Mouse (Mus musculus): ENCODE results near the gene Nid1. TPM values are rescaled to one million over a fixed set of nuclear protein-coding genes. Genes with fewer than 3 reads are reported as not detected.
A peak's percentile ranks its signal among the peaks of the same experiment; 100 is the strongest.
"Not testable (repeated sequence)": the region's sequence is repeated elsewhere in the genome, so short reads cannot be mapped to it uniquely, and the experiment has no call there.

Gene Nid1
- 10 to 100 TPM; 59.4 to 66.8 TPM for total RNA-seq (2021)
- long read RNA-seq, experiment 1, full-length matches to known transcripts = 1 of 14 reads
- long read RNA-seq, experiment 1, partial matches to known transcripts = 3 of 14 reads
- long read RNA-seq, experiment 1, other reads (novel, unspliced or antisense) = 10 of 14 reads
- long read RNA-seq, experiment 2, full-length matches to known transcripts = 2 of 9 reads
- long read RNA-seq, experiment 2, partial matches to known transcripts = 2 of 9 reads
- long read RNA-seq, experiment 2, other reads (novel, unspliced or antisense) = 5 of 9 reads

DNA sequence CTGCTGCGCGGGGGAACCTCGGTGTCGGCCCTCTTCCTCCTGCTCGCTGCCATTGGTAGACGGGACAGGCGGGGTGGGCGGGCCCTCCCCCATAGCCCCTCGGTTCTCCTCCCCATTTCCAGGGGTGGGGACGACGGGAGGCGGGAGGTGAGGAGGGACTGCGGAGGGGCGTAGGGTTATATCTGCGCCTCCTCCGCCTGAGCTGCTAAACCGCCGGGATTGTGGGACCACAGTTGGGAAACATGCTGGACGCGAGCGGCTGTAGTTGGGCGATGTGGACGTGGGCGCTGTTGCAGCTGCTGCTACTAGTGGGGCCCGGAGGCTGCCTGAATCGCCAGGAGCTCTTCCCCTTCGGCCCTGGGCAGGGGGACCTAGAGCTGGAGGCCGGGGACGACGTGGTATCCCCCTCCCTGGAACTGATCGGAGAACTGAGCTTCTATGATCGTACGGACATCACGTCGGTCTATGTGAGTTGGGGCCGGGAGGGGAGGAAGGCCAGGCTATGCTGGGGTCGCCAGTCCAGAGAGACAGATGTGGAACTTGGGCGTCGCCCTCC, at the start of gene Nid1:
Gene Nid1 (plus strand): TSS at position 92 of the 556 bp plus-strand sequence.
- DNase-seq = peak in 1 of 2 experiments; percentile 24
- intact Hi-C loops (cut with DNase I) = not testable (repeated sequence)

DNA sequence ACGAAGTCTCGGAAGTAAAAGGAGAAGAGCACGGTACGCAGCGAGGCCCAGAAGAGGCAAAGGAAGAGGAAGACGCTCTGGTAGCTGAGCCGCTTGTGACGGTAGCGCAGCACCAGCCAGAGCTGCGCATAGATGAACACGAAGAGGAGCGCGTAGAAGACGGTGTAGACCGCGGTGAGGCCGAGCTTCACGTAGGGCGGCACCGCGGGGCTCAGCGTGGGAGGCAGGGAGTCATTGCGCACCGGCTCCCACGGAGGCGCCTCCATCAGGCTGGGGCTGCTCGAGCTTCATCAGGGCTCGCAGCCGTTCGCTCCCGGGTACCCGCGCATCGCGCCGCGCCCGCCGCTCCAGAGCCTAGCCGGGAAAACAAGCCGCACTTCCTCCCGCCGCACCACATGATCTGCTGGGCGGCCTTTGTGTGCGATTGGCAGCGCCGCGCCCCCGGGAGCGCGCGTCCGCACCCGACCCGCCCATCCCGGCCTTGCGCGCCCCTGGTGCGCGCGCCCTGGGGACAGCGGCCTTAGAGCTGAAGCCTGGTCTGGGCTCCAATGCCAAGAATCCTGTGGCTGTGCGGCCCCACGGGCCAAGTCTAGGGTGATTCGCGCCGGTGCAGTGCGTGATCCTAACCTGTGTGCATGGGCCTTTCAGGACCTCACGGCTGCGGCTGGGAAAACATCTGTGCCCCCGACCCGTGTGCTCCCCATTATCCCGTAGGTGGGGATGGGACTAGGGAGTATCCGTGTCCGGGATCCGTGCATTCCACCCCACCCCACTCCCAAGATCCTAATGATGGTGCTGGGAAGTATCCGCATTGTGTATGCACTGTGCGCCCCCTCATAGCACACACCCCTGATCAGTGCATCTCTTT, 43.9 kb upstream of the Nid1 start, which contains the start of gene Gpr137b:
Gene Gpr137b (minus strand): TSS at position 787 of the 868 bp plus-strand sequence.
- DNase-seq = peak; percentile 18 to 51
- intact Hi-C loops (cut with DNase I) = not testable (repeated sequence)

DNA sequence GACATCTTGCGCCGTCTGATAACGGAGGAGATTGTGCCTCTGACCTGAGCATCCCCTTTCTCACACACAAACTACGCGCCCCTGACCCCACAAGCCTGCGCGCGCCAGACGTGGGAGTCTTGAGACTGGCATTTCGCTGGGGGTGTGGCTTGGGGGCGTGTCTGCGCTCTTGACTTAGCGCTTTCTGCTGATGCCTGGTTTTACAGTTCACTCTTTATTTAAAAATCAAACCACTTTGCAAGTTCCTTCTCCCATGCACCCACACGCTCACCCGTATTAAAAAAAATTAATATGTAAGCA, 43.3 kb upstream of the Nid1 start:
- DNase-seq; intact Hi-C loops (cut with DNase I): not testable (repeated sequence)

DNA sequence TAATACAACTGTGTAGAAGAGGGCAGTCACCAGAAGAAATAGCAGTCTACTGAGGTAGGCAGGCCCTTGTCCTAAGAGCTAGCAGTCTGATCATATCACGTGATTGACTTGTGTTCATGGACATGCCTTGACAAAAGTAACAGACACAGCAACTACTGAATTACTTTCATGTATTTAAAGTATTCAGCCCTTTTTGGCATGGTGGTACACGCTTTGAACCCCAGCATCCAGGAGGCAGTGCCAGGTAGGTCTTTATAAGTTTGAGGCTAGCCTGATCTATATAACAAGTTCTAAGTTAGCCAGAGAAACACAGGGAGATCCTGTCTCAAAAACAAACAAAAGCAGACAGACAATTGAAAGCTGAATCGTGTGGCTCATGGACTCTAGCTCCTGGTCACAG, 36.5 kb upstream of the Nid1 start:
- intact Hi-C loops (cut with DNase I); DNase-seq: not testable (repeated sequence)

DNA sequence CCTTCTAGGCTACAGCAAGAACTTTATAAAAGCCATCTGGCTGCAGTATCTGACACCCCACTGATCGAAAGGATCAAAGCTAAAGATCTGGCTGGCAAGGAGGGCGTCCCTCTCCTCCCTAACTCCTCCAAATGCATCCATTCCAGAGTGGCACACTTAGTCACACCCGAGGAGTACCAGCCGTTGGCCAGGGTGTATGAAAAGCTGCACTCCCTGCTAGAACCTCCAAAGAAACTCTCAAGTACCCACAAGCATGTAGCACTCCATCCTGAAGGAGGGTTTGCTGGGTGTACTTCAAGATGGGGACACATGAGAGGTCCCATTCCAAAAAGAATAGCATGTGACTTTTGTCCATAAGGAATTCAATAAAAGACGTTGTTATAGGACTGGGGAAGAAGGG, 34.5 kb upstream of the Nid1 start:
- DNase-seq; intact Hi-C loops (cut with DNase I): not testable (repeated sequence)

DNA sequence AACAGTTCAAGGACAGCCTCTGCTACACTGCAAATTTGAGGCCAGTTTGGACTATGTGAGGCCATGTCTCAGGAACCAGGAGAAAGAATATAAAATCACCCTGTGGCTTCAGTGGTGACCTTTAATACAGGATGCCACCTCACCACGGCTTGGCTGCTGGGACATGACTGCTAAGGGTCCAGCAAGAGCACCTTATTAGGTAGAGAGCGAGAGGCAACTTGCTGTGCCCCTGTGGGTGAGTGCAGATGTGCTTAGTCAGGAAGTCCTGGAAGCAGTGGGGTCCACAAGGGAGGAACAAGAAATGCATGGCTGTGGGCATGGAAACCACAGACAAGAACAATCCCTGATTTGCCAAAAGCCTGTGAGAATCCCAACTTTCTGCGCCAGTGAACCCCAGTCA, 34.0 kb upstream of the Nid1 start:
- intact Hi-C loops (cut with DNase I); DNase-seq: not testable (repeated sequence)

DNA sequence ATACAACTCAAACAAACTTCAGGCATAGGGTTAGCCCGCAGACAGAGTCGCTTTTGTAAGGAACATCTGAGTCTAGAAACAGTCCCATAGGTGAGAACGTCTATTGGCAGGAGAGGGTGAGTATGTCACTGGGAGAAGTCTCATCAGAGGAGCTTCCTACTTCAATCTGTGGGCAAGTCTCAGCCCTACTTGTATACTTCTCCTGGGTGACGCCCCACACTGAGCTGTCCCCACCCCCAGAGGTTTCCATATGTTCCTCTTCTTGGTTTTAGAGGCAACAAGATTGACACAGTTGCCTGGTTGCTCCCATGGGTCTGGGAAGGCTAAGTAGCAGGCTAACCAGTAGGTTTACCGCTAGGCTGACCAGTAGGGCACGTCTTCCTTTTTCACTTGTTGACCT, 33.5 kb upstream of the Nid1 start:
- DNase-seq; intact Hi-C loops (cut with DNase I): not testable (repeated sequence)

DNA sequence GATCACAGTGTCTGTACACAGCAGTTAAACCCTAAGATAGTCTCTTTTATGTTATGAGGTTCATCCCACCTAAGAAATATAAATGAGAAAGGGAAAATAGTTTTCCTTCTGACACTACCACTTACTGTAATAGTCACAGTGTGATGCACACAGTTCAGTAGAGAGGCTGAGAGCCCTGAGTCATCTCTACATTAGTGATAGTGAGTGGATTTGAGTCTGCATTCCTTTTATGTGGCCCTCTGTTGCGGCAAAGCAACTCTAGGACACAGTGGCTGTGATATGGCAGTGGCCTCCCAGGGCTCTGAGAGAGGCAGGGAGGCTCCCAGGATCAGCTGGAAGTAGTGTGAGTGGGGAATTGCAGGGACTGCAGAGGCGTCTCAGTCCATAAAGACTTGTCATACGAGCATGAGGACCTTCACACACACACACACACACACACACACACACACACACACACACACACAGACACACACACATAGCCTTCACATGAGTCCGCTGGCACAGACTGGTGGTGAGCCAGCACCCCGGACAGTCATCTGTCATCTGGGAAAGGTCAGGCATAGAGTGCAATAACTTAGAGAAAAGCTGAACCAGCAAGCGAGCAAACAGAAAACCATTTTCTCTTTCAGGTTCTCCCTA, 32.7 kb upstream of the Nid1 start:
- DNase-seq; intact Hi-C loops (cut with DNase I): not testable (repeated sequence)

DNA sequence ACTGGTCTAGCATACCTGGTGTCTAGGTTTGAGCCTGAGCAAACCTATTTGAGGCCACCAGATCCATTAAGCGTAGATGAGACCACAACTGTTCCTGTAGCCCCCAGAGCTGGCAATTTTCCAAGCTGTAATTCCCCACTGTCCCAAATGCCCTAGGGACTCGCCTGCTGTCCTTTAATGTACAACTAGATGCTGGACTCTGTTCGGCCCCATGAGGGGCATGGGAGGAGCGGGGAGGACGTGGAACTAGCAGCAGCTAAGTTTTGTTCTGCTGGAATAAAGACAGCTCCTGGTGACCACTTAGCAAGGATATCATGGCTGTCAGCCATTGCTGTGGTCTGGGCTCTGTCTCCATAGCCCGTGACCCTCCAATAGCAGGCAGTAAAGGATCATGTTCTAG, 31.8 kb upstream of the Nid1 start:
- intact Hi-C loops (cut with DNase I); DNase-seq: not testable (repeated sequence)

DNA sequence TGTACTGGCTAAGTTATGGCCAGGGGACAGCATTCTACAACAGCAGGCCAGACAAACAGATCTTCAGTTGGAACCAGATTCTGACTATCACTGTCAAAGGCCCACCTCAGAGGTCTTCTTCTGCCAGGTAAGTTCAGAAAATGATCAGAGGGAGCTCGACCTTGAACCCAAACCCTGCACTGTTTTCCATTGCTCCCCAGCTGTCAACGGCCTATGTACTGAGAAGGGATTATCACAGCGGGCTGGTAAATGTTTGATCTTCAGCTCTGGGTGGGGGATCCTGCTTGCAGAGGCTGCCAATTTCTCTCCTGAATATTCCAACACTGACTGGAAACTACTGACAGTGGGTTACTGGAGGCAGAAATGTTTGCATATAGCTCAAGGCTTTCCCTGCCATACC, 23.1 kb upstream of the Nid1 start:
- no peak for DNase-seq
- intact Hi-C loops (cut with DNase I) = loop anchor here (10.0 kb wide), 1 partner anchor 179 kb away; no protein-coding TSS in a partner anchor

DNA sequence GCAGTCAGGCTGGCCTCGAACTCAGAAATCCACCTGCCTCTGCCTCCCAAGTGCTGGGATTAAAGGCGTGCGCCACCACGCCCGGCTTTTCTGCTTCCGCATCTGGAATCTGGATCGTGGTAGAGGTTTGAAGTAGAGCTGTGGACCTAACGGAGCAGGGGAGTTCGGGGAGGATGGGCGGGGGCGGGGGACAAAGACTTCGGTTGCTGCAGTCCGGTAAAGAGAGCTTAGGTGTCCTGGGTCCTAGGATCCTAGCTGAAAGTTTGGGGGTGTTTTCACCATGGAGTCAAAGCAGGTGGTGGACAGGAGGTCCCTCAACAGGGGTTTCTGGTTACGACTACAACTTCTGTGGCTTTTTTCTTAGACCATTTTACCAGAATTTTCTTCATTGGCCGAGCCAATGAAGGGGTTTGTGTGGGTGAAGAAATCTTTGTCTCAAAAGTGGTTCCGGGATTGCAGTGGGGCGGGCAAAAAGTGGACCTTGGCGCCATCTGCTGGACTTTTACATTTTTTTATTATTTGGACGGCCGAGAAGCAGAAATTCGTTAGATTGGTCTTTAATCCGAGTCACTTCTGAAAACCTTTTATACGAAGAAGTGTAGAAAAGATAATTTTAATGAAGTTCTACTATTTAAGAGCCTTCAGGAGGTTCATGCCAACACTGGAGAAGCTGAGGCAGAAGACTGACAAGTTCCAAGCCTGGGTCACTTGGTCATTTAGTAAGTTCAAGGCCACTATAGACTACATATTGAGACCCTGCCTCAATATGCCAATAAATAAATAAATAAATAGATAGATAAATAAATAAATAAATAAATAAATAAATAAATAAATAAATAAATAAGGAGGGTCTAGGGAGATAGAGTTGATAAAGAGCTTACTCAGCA, 22.0 kb upstream of the Nid1 start:
- intact Hi-C loops (cut with DNase I) = loop anchor here (10.0 kb wide), 1 partner anchor 181 kb away; no protein-coding TSS in a partner anchor
- DNase-seq = peak in 1 of 2 experiments; percentile 26

DNA sequence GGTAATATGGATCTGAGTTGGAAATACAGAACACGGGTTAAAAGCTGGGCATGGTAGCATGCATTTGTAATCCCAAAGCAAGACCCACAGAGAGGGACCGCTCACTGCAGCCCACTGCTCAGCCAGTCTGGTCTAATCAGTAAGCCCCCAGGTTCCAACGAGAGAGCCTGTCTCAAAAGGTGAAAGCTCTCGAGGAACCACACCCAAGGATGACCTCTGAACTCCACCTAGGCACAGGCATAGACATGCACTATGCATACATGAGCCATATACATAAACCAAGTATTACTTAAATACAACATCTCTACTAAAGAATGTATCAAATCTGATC, 21.4 kb upstream of the Nid1 start:
- not testable (repeated sequence) for DNase-seq
- intact Hi-C loops (cut with DNase I) = loop anchor here (10.0 kb wide), 1 partner anchor 181 kb away; no protein-coding TSS in a partner anchor

DNA sequence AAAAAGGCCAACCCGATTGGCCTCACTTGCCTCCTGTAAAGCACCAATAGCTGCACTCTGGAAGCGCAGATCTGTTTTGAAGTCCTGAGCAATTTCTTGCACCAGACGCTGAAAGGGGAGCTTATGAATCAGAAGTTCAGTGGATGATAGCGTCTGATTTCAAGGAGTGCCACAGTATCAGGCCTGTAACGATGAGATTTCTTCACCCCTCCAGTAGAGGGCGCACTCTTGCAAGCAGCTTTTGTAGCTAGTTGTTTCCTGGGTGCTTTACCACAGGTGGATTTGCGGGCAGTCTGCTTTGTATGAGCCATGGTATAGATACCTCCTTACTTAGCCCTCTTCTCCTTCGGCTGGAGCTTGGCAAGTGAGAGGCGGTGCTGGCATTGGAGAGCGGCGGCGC, 18.5 kb upstream of the Nid1 start:
- intact Hi-C loops (cut with DNase I) = loop anchor here (10.0 kb wide), 1 partner anchor 184 kb away; no protein-coding TSS in a partner anchor
- not testable (repeated sequence) for DNase-seq

DNA sequence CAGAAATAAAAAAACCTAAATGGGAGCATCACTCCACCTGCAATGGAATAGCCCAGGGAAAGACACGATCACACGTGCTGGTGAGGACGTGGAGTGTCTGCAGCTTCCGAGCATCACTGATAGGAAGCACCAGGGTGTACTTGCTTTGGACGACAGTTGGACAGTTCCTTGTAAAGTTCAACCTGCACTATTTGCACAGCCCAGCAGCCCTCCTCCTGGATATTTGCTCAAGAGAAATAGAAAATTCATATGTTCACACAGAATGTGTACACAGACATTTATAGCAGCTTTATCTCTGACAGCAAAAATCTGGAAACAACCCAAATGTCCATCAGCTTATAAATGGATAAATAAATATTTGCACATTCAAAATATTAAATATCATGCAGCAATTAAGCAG, 14.1 kb upstream of the Nid1 start:
- DNase-seq; intact Hi-C loops (cut with DNase I): not testable (repeated sequence)

DNA sequence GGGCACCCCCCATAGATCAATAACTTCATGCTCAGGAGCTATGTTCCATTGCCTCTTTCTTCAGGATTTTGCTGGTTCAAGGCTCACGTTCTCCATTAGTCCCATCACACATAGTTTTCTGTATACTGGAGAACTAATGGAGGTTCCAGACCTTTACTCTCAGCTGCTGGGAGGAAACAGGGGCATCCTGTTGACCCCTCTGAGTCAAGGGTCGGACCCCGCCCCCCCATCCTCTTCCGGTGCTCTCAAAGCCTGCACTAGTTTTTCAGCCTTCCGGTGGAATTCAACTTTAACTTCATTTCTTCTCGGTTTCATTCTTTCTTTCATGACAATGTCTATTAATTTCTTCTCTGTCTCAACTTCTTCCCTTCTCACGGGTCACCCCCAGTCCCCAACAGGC, 1.2 kb upstream of the Nid1 start:
- DNase-seq; intact Hi-C loops (cut with DNase I): not testable (repeated sequence)

DNA sequence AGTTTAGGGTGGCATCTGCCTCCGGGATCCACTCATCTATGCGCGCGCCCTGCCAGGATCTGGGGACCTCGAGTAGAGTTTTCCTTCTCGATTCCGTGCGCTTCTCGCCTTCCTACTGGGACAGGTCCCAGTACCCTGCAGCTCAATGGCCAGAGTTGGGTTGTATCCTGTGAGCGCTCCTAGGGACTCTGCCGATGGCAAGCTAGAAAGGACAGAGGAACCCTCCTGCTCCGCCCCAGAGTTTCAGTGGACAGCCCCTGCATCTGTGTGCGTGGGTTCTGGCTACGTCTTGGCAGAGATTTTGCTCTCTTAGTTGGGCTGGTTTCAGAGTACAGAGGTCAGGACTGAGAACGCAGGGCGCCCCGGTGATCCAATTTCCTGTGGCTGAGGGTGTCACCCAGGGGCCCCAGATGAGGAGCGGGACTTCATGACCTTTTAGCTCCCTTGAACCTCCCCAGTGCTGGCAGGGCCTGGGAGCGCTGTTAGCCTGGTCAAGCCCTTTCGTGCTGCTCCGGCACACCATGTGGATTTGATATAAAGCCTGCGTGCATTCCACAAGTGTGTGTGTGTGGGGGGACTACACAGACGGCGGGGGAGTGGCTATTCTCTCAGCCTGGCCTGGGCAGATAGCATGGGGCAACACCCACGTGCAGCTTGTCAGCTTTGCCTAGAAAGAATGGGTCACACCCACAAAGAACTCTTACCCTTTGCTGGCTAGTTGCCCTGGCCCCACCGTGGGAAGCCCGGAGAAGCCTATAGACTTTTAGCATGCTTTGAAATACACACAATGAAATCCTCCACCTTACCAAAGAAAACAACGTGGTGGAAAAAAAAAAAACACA, 982 bp downstream of the Nid1 start:
- DNase-seq; intact Hi-C loops (cut with DNase I): not testable (repeated sequence)

DNA sequence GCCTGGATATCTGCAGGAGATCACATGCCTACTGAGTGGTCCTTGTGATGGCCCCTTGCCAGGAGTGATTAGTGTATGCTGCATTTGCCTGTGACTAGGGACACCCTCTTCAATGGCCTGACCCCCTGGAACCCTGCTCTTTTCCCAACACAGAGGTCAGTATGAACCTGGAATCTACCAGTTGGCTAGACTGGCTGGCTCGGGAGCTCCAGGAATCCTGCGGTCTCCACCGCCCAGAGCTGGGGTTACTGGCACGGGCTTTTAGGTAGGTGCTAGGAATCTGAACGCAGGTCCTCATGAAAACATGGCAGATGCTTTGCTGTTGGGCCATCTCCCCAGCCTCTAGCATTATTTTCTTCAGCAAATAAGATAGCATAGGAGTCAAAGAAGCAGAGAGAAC, 8.2 kb downstream of the Nid1 start:
- intact Hi-C loops (cut with DNase I); DNase-seq: not testable (repeated sequence)

DNA sequence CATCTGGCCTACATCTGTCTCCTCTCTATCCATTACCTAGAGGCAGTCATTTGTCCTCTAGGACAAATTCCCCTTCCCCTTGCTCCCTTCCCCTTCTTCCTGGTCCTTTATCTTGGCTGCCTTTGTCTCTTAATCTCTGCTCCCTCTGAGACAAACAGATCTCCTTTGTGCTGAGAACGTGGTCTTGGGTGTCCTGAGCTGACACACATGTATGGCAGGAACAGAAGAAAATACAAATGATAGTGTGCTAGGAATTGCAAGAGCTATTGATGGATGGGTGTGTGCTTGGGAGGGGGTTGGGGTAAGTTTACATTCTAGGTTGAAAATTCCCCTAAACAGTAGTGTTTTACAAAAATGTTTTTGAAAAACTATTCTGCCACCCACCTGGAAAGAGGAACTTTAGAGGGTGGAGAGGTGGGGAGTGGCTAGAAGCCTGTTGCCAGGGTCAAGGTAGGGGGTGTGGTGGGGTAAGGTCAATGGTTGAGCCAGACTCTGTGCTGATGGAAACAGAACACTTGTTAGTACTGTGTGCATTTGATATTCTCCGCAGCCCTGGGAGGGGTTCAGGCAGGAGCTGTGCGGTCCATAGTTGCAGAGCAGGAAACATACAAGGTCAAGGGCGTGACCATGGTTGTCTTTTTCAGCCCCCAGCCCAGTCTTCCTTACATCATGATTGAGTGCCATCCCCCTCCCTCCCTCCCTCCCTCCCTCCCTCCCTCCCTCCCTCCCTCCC, 9.5 kb downstream of the Nid1 start:
- intact Hi-C loops (cut with DNase I); DNase-seq: not testable (repeated sequence)
